Mouse (Mus musculus): ENCODE measurements around the gene Zfp354b. TPM values are rescaled to one million over a fixed set of nuclear protein-coding genes. Genes with fewer than 3 reads are reported as not detected.

Gene Zfp354b
- not detected for total RNA-seq (2023)

GRCm38 (mm10) chr11:50931451-50931866 is at the start of gene Zfp354b:
Gene Zfp354b, minus strand, starts transcription at chr11:50931633.

GRCm38 (mm10) chr11:50966230-50966629 is 34.8 kb upstream of the Zfp354b start, which contains the start of gene Olfr1378:
Gene Olfr1378, plus strand, starts transcription at chr11:50966530.

GRCm38 (mm10) chr11:50953665-50954064 is 22.2 kb upstream of the Zfp354b start, which contains the start of gene Prop1:
Gene Prop1, minus strand, starts transcription at chr11:50953765.

GRCm38 (mm10) chr11:50943506-50943905 is 12.1 kb upstream of the Zfp354b start, which contains the start of gene 4933414I15Rik:
Gene 4933414I15Rik, minus strand, starts transcription at chr11:50943765.

GRCm38 (mm10) chr11:50915671-50916320 is 15.6 kb downstream of the Zfp354b start, which contains the start of gene Zfp2:
Gene Zfp2, minus strand, starts transcription at chr11:50916165.

GRCm38 (mm10) chr11:50887390-50888128 is 43.9 kb downstream of the Zfp354b start, which contains the start of gene Zfp454:
Gene Zfp454, minus strand, starts transcription at chr11:50887651.

Other genes with a start within 250 kb of the Zfp354b start
- gene Zfp354c, start 103.9 kb downstream of the Zfp354b start, total RNA-seq (2023): 14.7 TPM
- gene Zfp879, start 90.1 kb downstream of the Zfp354b start, total RNA-seq (2023): 0.62 TPM
- 8.7 TPM for gene Grm6, start 80.9 kb downstream of the Zfp354b start, total RNA-seq (2023)
- not detected for gene Zfp454, start 44.0 kb downstream of the Zfp354b start, total RNA-seq (2023)
- gene Zfp2, start 15.5 kb downstream of the Zfp354b start, total RNA-seq (2023): 2.3 TPM
- gene 4933414I15Rik, start 12.1 kb upstream of the Zfp354b start, total RNA-seq (2023): not detected
- gene Prop1, start 22.1 kb upstream of the Zfp354b start, total RNA-seq (2023): not detected
- not detected for gene Olfr1378, start 34.9 kb upstream of the Zfp354b start, total RNA-seq (2023)
- not detected for gene Olfr1377, start 50.3 kb upstream of the Zfp354b start, total RNA-seq (2023)
- gene Olfr51, start 72.0 kb upstream of the Zfp354b start, total RNA-seq (2023): not detected
- gene Olfr54, start 82.6 kb upstream of the Zfp354b start, total RNA-seq (2023): not detected
- gene Olfr1375, start 116.5 kb upstream of the Zfp354b start, total RNA-seq (2023): not detected
- not detected for gene Zfp354a, start 127.6 kb upstream of the Zfp354b start, total RNA-seq (2023)

Measured in CD4-positive naive resting alpha-beta T cell, adult 57 days (primary cell).